Mouse (Mus musculus): Measurements from ENCODE around the gene Mapkapk5.
"Not testable (repeated sequence)": the region's sequence is repeated elsewhere in the genome, so short reads cannot be mapped to it uniquely, and the experiment has no call there.

The Mapkapk5 gene

GRCm38 (mm10) chr5:121564468-121564895 is 18.8 kb upstream of the Mapkapk5 start:
- DNase-seq (ENCODE audit: low read depth, low spot score) = peak; percentile 92

GRCm38 (mm10) chr5:121562436-121562835 is 16.7 kb upstream of the Mapkapk5 start:
- peak; percentile 30 for DNase-seq (ENCODE audit: low read depth, low spot score)

GRCm38 (mm10) chr5:121549196-121549595 is 3.5 kb upstream of the Mapkapk5 start:
- no peak for DNase-seq (ENCODE audit: low read depth, low spot score)

- no peak for DNase-seq (ENCODE audit: low read depth, low spot score)
These were observed 1.4 kb upstream of the Mapkapk5 start for GRCm38 (mm10) chr5:121547084-121547483.

GRCm38 (mm10) chr5:121546530-121546895 is 808 bp upstream of the Mapkapk5 start:
- peak; percentile 61 for DNase-seq (ENCODE audit: low read depth, low spot score)

GRCm38 (mm10) chr5:121544910-121545792 is 554 bp downstream of the Mapkapk5 start, which contains the start of the genes Adam1a and Gm42878:
Gene Adam1a, minus strand, starts transcription at chr5:121545482.
Gene Gm42878, minus strand, starts transcription at chr5:121545482.
- peak; percentile 25 for DNase-seq (ENCODE audit: low read depth, low spot score)

GRCm38 (mm10) chr5:121543370-121543769 is 2.3 kb downstream of the Mapkapk5 start:
- DNase-seq (ENCODE audit: low read depth, low spot score) = no peak

GRCm38 (mm10) chr5:121541235-121541634 is 4.5 kb downstream of the Mapkapk5 start:
- DNase-seq (ENCODE audit: low read depth, low spot score) = no peak

GRCm38 (mm10) chr5:121540066-121540465 is 5.6 kb downstream of the Mapkapk5 start:
- no peak for DNase-seq (ENCODE audit: low read depth, low spot score)

- DNase-seq (ENCODE audit: low read depth, low spot score) = no peak
These were observed 8.1 kb downstream of the Mapkapk5 start for GRCm38 (mm10) chr5:121537588-121537987.

- no peak for DNase-seq (ENCODE audit: low read depth, low spot score)
These were observed 8.7 kb downstream of the Mapkapk5 start for GRCm38 (mm10) chr5:121536921-121537555.

- no peak for DNase-seq (ENCODE audit: low read depth, low spot score)
These were observed 10.6 kb downstream of the Mapkapk5 start for GRCm38 (mm10) chr5:121535116-121535515.

- DNase-seq (ENCODE audit: low read depth, low spot score) = peak; percentile 30
These were observed 11.2 kb downstream of the Mapkapk5 start for GRCm38 (mm10) chr5:121534521-121534920.

GRCm38 (mm10) chr5:121526961-121527360 is 18.7 kb downstream of the Mapkapk5 start:
- peak; percentile 12 for DNase-seq (ENCODE audit: low read depth, low spot score)

GRCm38 (mm10) chr5:121526526-121526925 is 19.2 kb downstream of the Mapkapk5 start:
- no peak for DNase-seq (ENCODE audit: low read depth, low spot score)

- no peak for DNase-seq (ENCODE audit: low read depth, low spot score)
These were observed 19.8 kb downstream of the Mapkapk5 start for GRCm38 (mm10) chr5:121525774-121526450.

- DNase-seq (ENCODE audit: low read depth, low spot score) = not testable (repeated sequence)
These were observed 25.9 kb downstream of the Mapkapk5 start for GRCm38 (mm10) chr5:121519758-121520157.

GRCm38 (mm10) chr5:121518983-121519382 is 26.7 kb downstream of the Mapkapk5 start:
- DNase-seq (ENCODE audit: low read depth, low spot score) = no peak

GRCm38 (mm10) chr5:121510009-121510408 is 35.7 kb downstream of the Mapkapk5 start:
- no peak for DNase-seq (ENCODE audit: low read depth, low spot score)

GRCm38 (mm10) chr5:121506846-121507245 is 38.9 kb downstream of the Mapkapk5 start:
- no peak for DNase-seq (ENCODE audit: low read depth, low spot score)

GRCm38 (mm10) chr5:121503231-121503630 is 42.5 kb downstream of the Mapkapk5 start, which contains the start of gene Adam1b:
Gene Adam1b, minus strand, starts transcription at chr5:121503435.
- no peak for DNase-seq (ENCODE audit: low read depth, low spot score)

GRCm38 (mm10) chr5:121501424-121501996 is 44.2 kb downstream of the Mapkapk5 start:
- not testable (repeated sequence) for DNase-seq (ENCODE audit: low read depth, low spot score)

All from mesoderm, embryonic 11.5 days (tissue).